Mouse (Mus musculus) ES-Bruce4 (cell line): ENCODE results near the gene Tsr2. TPM values are rescaled to one million over a fixed set of nuclear protein-coding genes. Genes with fewer than 3 reads are reported as not detected.
A peak's percentile ranks its signal among the peaks of the same experiment; 100 is the strongest.

ENCODE experiments used
- H3K27ac ChIP-seq: 2 replicates; pipeline ENCODE4 v1.5.1; 2012; ENCODE audit warnings: low read length, inconsistent platforms; ENCODE audit not compliant: insufficient read depth
- H3K27me3 ChIP-seq: 2 replicates; pipeline ENCODE4 v1.6.1; 2012; ENCODE audit warnings: mild to moderate bottlenecking, low read length, inconsistent platforms; ENCODE audit not compliant: control insufficient read depth, poor library complexity, insufficient read depth, severe bottlenecking
- H3K36me3 ChIP-seq: 2 replicates; pipeline ENCODE4 v1.6.1; 2012; ENCODE audit warnings: inconsistent platforms, mild to moderate bottlenecking, low read length, moderate library complexity; ENCODE audit not compliant: control insufficient read depth, poor library complexity, insufficient read depth, severe bottlenecking
- H3K4me1 ChIP-seq: one replicate; pipeline ENCODE4 v1.8.1; 2011; ENCODE audit warnings: low read length; ENCODE audit not compliant: control insufficient read depth, insufficient read depth
- H3K4me3 ChIP-seq: 2 replicates; pipeline ENCODE4 v1.5.1; 2011; ENCODE audit warnings: low read depth, mild to moderate bottlenecking, low read length
- H3K9ac ChIP-seq: 2 replicates; pipeline ENCODE4 v1.6.1; 2012; ENCODE audit warnings: low read depth, mild to moderate bottlenecking, inconsistent platforms; ENCODE audit not compliant: poor library complexity, severe bottlenecking
- H3K9me3 ChIP-seq: replicated peaks from 2 replicates; pipeline ENCODE4 v1.6.1; 2012; ENCODE audit warnings: mild to moderate bottlenecking, low read length, inconsistent platforms; ENCODE audit not compliant: control insufficient read depth, poor library complexity, insufficient read depth, severe bottlenecking
- CTCF ChIP-seq: IDR thresholded peaks from one replicate; pipeline ENCODE4 v1.8.1; 2011; ENCODE audit warnings: low read depth, low read length
- EP300 ChIP-seq: IDR thresholded peaks from 2 replicates; pipeline ENCODE4 v1.6.1; 2011; ENCODE audit warnings: low read depth, low read length; ENCODE audit not compliant: insufficient read depth
- POLR2A ChIP-seq: IDR thresholded peaks from one replicate; pipeline ENCODE4 v1.8.1; 2011; ENCODE audit warnings: low read length; ENCODE audit not compliant: insufficient read depth
- polyA plus RNA-seq: library from polyadenylated mRNA; stranded (reverse); fragments of >200 nt; gene quantifications from 2 replicates; pipeline ENCODE4 v1.2.4, GENCODE M21; 2011; ENCODE audit warnings: low read depth; ENCODE audit not compliant: missing spikeins, insufficient read depth, insufficient read length

Tsr2 gene
- polyA plus RNA-seq, 1 experiment = 33.5 TPM

- H3K27ac ChIP-seq = no peak overlapping the region
- H3K36me3 ChIP-seq = no peaks in the 10 kb centered on the region
- H3K9ac ChIP-seq = no peak overlapping the region
- no peaks in the 10 kb centered on the region for H3K27me3 ChIP-seq
- H3K4me1 ChIP-seq = no peaks in the 10 kb centered on the region
- H3K9me3 ChIP-seq = no peaks in the 10 kb centered on the region
- no peak overlapping the region for H3K4me3 ChIP-seq
- TF ChIP-seq CTCF (no peak), EP300 (no peak), POLR2A (no peak)
These were observed 11.1 kb upstream of the Tsr2 start for GRCm38 (mm10) chrX:151107301-151108067.

GRCm38 (mm10) chrX:151087418-151087817, 8.9 kb downstream of the Tsr2 start:
- no peaks in the 10 kb centered on the region for H3K27me3 ChIP-seq
- peaks cover 50% of the 10 kb centered on the region for H3K36me3 ChIP-seq
- TF ChIP-seq CTCF = no peak
- TF ChIP-seq POLR2A = no peak
- TF ChIP-seq EP300 = no peak
- no peak overlapping the region for H3K4me3 ChIP-seq
- H3K9me3 ChIP-seq = no peaks in the 10 kb centered on the region
- no peak overlapping the region for H3K27ac ChIP-seq
- no peak overlapping the region for H3K9ac ChIP-seq
- H3K4me1 ChIP-seq = no peaks in the 10 kb centered on the region

- no peak overlapping the region for H3K27ac ChIP-seq
- no peaks in the 10 kb centered on the region for H3K27me3 ChIP-seq
- no peaks in the 10 kb centered on the region for H3K9me3 ChIP-seq
- TF ChIP-seq POLR2A = no peak
- no peak for TF ChIP-seq EP300
- no peak for TF ChIP-seq CTCF
- no peak overlapping the region for H3K4me3 ChIP-seq
- H3K4me1 ChIP-seq = no peaks in the 10 kb centered on the region
- no peak overlapping the region for H3K9ac ChIP-seq
- H3K36me3 ChIP-seq = peaks cover 53% of the 10 kb centered on the region
These were observed 10.7 kb downstream of the Tsr2 start for GRCm38 (mm10) chrX:151085599-151085998.

- Histone ChIP-seq H3K4me1 (peaks cover 1% of the 10 kb centered on the region), H3K36me3 (peaks cover 55% of the 10 kb centered on the region), H3K4me3 (no peak overlapping the region), H3K27me3 (no peaks in the 10 kb centered on the region), H3K27ac (peak overlapping the region; percentile 59; the same call in 1 of the 2 replicates), H3K9me3 (no peaks in the 10 kb centered on the region), H3K9ac (no peak overlapping the region)
- TF ChIP-seq EP300 (no peak), CTCF (no peak), POLR2A (no peak)
These were observed 19.3 kb downstream of the Tsr2 start for GRCm38 (mm10) chrX:151076941-151077485.

- TF ChIP-seq EP300 (no peak), CTCF (no peak), POLR2A (no peak)
- H3K9me3 ChIP-seq = no peaks in the 10 kb centered on the region
- peaks cover 1% of the 10 kb centered on the region for H3K4me1 ChIP-seq
- no peaks in the 10 kb centered on the region for H3K27me3 ChIP-seq
- peaks cover 58% of the 10 kb centered on the region for H3K36me3 ChIP-seq
- no peak overlapping the region for H3K4me3 ChIP-seq
- H3K27ac ChIP-seq = no peak overlapping the region
- no peak overlapping the region for H3K9ac ChIP-seq
These were observed 20.3 kb downstream of the Tsr2 start for GRCm38 (mm10) chrX:151076007-151076406.

- no peaks in the 10 kb centered on the region for H3K27me3 ChIP-seq
- H3K9ac ChIP-seq = no peak overlapping the region
- H3K4me1 ChIP-seq = no peaks in the 10 kb centered on the region
- H3K27ac ChIP-seq = no peak overlapping the region
- TF ChIP-seq POLR2A (no peak), CTCF (no peak), EP300 (no peak)
- H3K36me3 ChIP-seq = peaks cover 58% of the 10 kb centered on the region
- H3K4me3 ChIP-seq = no peak overlapping the region
- no peaks in the 10 kb centered on the region for H3K9me3 ChIP-seq
These were observed 28.5 kb downstream of the Tsr2 start for GRCm38 (mm10) chrX:151067876-151068275.
